Mouse (Mus musculus) left cerebral cortex, postnatal 4 days (tissue): ENCODE results near the gene H2al1b. TPM values are rescaled to one million over a fixed set of nuclear protein-coding genes. Genes with fewer than 3 reads are reported as not detected.

ENCODE experiments used
- DNase-seq: peaks from one replicate; pipeline ENCODE4 v3.0.0-alpha.2; 2022
- intact Hi-C: fragments of 180-260 bp; cut with DNase I; formaldehyde crosslinking; loops from one replicate; pipeline ENCODE4 v1.15.1; 2025
- total RNA-seq, 2 experiments: library from RNA; stranded (reverse); gene quantifications; 2 replicates each; pipeline ENCODE4 v1.2.3; 2021

H2al1b gene
- total RNA-seq, 2 experiments from 2014 or later = not detected

GRCm38 (mm10) chrX:11345762-11346161 lies 43.5 kb downstream of the H2al1b start:
- intact Hi-C loops = no loop called here
- DNase-seq = peak; percentile 7

DNA sequence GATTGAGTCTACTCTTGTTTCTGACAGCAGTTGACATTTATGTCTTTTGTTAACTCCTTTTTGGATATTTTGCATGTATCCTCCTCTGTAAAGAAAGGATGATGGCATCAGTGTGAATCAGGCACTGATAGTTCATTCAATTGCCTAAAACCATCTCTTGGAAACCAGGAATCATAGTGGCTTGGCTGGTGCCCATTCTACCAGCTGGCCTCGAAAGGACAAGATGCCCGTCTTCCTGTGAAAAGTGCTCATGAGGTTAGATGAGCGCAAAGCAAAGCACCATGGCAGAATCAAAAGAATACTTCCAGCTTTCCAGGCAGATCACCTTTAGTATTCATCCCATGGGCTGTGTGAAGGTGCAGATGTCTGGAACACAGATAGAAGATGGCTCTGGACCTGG lies 44.5 kb downstream of the H2al1b start:
- intact Hi-C loops = no loop called here
- no peak for DNase-seq

Other genes with a start within 250 kb of the H2al1b start
- not detected for gene H2al1a, start 3.2 kb upstream of the H2al1b start, total RNA-seq
- not detected for gene H2al1c, start 3.2 kb downstream of the H2al1b start, total RNA-seq
- gene H2al1d, start 6.4 kb downstream of the H2al1b start, total RNA-seq = not detected
- not detected for gene H2al1e, start 9.5 kb downstream of the H2al1b start, total RNA-seq
- not detected for gene H2al1f, start 12.7 kb downstream of the H2al1b start, total RNA-seq
- not detected for gene H2al1g, start 15.8 kb downstream of the H2al1b start, total RNA-seq
- gene H2al1h, start 19.1 kb downstream of the H2al1b start, total RNA-seq = not detected
- gene H2al1i, start 22.2 kb downstream of the H2al1b start, total RNA-seq = not detected
- gene H2al1j, start 25.4 kb downstream of the H2al1b start, total RNA-seq = not detected